ENCODE assay signal across 16 mouse cellular contexts in the genomic region with DNA sequence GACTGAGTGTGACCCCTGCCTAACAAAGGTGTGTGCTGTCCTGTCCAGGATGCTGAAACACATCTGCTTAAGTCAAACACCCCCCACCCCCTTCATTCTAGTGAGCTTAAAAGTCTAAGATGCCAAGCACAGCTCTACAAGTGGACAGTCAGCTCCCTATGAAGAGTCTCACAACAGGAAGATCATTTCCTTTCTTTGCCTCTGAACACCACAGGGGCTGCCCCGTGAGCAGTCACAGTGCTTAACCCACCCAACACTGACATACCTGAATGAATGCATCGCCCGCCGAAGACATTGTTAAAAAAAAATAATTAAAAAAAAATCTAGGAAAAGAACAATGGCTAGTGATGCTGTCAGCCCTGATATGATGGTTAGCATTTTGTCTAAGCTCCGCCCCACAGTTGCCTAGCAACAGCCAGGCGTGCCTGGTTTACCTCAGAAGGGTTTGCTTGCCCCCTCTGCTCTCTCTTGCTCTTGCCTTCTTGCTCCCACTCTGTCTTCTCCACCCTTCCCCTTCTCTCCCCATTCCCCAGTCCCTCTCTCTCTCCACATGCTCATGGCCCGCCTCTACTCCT.
DNase-seq lines count a peak whose midpoint lies in the region; ATAC-seq and TF ChIP-seq lines count a peak whose summit lies in the region.
"Had no signal": no experiment of that assay in that cellular context is flagged by ENCODE, and none has a peak within 500 bp of the region (broad histone marks: within the 10 kb centered on the region; RNA-seq: fewer than 3 reads in every experiment).

No protein-coding gene starts in this region.

- no peaks in the 10 kb centered on the region for H3K27me3 ChIP-seq in hindbrain, embryonic 11.5 days (ENCODE audit: control insufficient read depth, insufficient read depth, low read length)
- no peaks in the 10 kb centered on the region for H3K27me3 ChIP-seq in hindbrain, postnatal 0 days (ENCODE audit: insufficient read depth, low read length)
- no peaks in the 10 kb centered on the region for H3K27me3 ChIP-seq in thymus, adult 2 months (ENCODE audit: control insufficient read depth, insufficient read depth, low read length)
- H3K27me3 ChIP-seq: hindbrain, embryonic 12.5 days; limb, embryonic 13.5 days had no signal

- no peak overlapping the region for H3K4me3 ChIP-seq in hindbrain, embryonic 11.5 days (ENCODE audit: low read depth, low read length)
- no peak overlapping the region for H3K4me3 ChIP-seq in hindbrain, postnatal 0 days (ENCODE audit: low read length)
- no peak overlapping the region for H3K4me3 ChIP-seq in thymus, adult 2 months (ENCODE audit: control insufficient read depth, insufficient read depth, low read length)
- H3K4me3 ChIP-seq: forebrain, embryonic 12.5 days; hindbrain, embryonic 12.5 days; layer of hippocampus, adult 2 months; limb, embryonic 13.5 days; midbrain, embryonic 13.5 days had no signal

- ATAC-seq in hindbrain, embryonic 11.5 days (ENCODE audit: low FRiP score) = no peak
- no peak for ATAC-seq in hindbrain, postnatal 0 days
- ATAC-seq: midbrain, embryonic 13.5 days had no signal

- no peak overlapping the region for H3K9ac ChIP-seq in hindbrain, embryonic 11.5 days (ENCODE audit: low read depth, low read length)
- no peak overlapping the region for H3K9ac ChIP-seq in hindbrain, postnatal 0 days (replicated peaks; ENCODE audit: low read length)
- H3K9ac ChIP-seq: forebrain, embryonic 12.5 days; hindbrain, embryonic 12.5 days; limb, embryonic 13.5 days; midbrain, embryonic 13.5 days had no signal

- no peaks in the 10 kb centered on the region for H3K9me3 ChIP-seq in hindbrain, embryonic 11.5 days (ENCODE audit: control insufficient read depth, low read length)
- H3K9me3 ChIP-seq in hindbrain, postnatal 0 days (ENCODE audit: low read length) = no peaks in the 10 kb centered on the region
- H3K9me3 ChIP-seq: forebrain, embryonic 12.5 days; hindbrain, embryonic 12.5 days; limb, embryonic 13.5 days; midbrain, embryonic 13.5 days had no signal

- 74% methylated on average over 7 of the region's 7 CpGs for WGBS in hindbrain, embryonic 11.5 days
- WGBS in hindbrain, postnatal 0 days = 50% methylated on average over 7 of the region's 7 CpGs
- whole genome bisulfite sequencing in thymus, adult 2 months = 75% methylated on average over 7 of the region's 7 CpGs

- no peak for TF ChIP-seq POLR2A in thymus, adult 2 months (IDR thresholded peaks at IDR 0.05; ENCODE audit: control insufficient read depth, extremely low read depth, insufficient read depth, low read length, poor library complexity)

- no peaks in the 10 kb centered on the region for H3K36me3 ChIP-seq in hindbrain, embryonic 11.5 days (ENCODE audit: control insufficient read depth, insufficient read depth, low read length)
- no peaks in the 10 kb centered on the region for H3K36me3 ChIP-seq in hindbrain, postnatal 0 days (ENCODE audit: insufficient read depth, low read length)
- H3K36me3 ChIP-seq in thymus, adult 2 months (ENCODE audit: control insufficient read depth, insufficient read depth, low read length) = no peaks in the 10 kb centered on the region
- H3K36me3 ChIP-seq: forebrain, embryonic 12.5 days; hindbrain, embryonic 12.5 days; limb, embryonic 13.5 days; midbrain, embryonic 13.5 days had no signal

- H3K4me2 ChIP-seq in hindbrain, embryonic 11.5 days (replicated peaks; ENCODE audit: low read depth, low read length) = no peak overlapping the region
- no peak overlapping the region for H3K4me2 ChIP-seq in hindbrain, postnatal 0 days (ENCODE audit: low read depth, low read length)
- H3K4me2 ChIP-seq: forebrain, embryonic 12.5 days; hindbrain, embryonic 12.5 days; limb, embryonic 13.5 days; midbrain, embryonic 13.5 days had no signal

- H3K27ac ChIP-seq in hindbrain, embryonic 11.5 days (ENCODE audit: low read depth, low read length) = no peak overlapping the region
- H3K27ac ChIP-seq in hindbrain, postnatal 0 days = no peak overlapping the region
- no peak overlapping the region for H3K27ac ChIP-seq in thymus, adult 2 months (ENCODE audit: control insufficient read depth, insufficient read depth, low read length)
- H3K27ac ChIP-seq: forebrain, embryonic 12.5 days; hindbrain, embryonic 12.5 days; layer of hippocampus, adult 2 months; limb, embryonic 13.5 days; midbrain, embryonic 13.5 days had no signal

- DNase-seq in hindbrain, embryonic 11.5 days (ENCODE audit: low spot score) = peak; percentile 49
- no peak for DNase-seq in hindbrain, postnatal 0 days (ENCODE audit: low spot score)
- DNase-seq in thymus, adult 2 months = peak; percentile 32
- DNase-seq in thymus, adult 18-20 months = no peak
- DNase-seq in induced T-regulatory cell, adult 2 months (ENCODE audit: low read depth) = peak; percentile 66
- DNase-seq in adrenal gland, postnatal 36 days = no peak
- no peak for DNase-seq in adrenal gland, adult (ENCODE audit: inconsistent age in 2 of 2, low spot score in 1 of 2)
- no peak for DNase-seq in cerebellum, adult 11-12 months
- DNase-seq: kidney, adult 8-10 months; lung, postnatal 4 days; right cerebral cortex, postnatal 14 days had no signal

- H3K4me1 ChIP-seq in hindbrain, embryonic 11.5 days (replicated peaks; ENCODE audit: control insufficient read depth, insufficient read depth, low read length) = no peaks in the 10 kb centered on the region
- no peaks in the 10 kb centered on the region for H3K4me1 ChIP-seq in hindbrain, postnatal 0 days (ENCODE audit: insufficient read depth, low read length)
- H3K4me1 ChIP-seq in thymus, adult 2 months (replicated peaks; ENCODE audit: control insufficient read depth, insufficient read depth, low read length) = peaks cover 10% of the 10 kb centered on the region

- TF ChIP-seq CTCF in hindbrain, postnatal 0 days (IDR thresholded peaks at IDR 0.05; ENCODE audit: low read depth) = no peak
- TF ChIP-seq CTCF in thymus, adult 2 months (IDR thresholded peaks at IDR 0.05; ENCODE audit: borderline replicate concordance, control insufficient read depth, extremely low read depth, insufficient read depth, low read length, poor library complexity) = no peak

Comparison
In these comparisons a context has a peak if more than half of its experiments do, and no peak if none do; other contexts are left out.
1. DNase-seq: peak in hindbrain, embryonic 11.5 days (single experiment), thymus, adult 2 months (single experiment) and induced T-regulatory cell, adult 2 months (single experiment); none in hindbrain, postnatal 0 days (single experiment), thymus, adult 18-20 months (0 of 2), adrenal gland, postnatal 36 days (0 of 2), adrenal gland, adult (0 of 2) and cerebellum, adult 11-12 months (single experiment).